Mouse (Mus musculus): ENCODE measurements at regions not wholly inside any gene's neighbourhood (a gene's known extent, or its start where the extent isn't known, plus 50 kb on each side); places are given as distances from the start of the nearest gene placed in this dataset.
"Not testable (repeated sequence)": the region's sequence is repeated elsewhere in the genome, so short reads cannot be mapped to it uniquely, and the experiment has no call there.

DNA sequence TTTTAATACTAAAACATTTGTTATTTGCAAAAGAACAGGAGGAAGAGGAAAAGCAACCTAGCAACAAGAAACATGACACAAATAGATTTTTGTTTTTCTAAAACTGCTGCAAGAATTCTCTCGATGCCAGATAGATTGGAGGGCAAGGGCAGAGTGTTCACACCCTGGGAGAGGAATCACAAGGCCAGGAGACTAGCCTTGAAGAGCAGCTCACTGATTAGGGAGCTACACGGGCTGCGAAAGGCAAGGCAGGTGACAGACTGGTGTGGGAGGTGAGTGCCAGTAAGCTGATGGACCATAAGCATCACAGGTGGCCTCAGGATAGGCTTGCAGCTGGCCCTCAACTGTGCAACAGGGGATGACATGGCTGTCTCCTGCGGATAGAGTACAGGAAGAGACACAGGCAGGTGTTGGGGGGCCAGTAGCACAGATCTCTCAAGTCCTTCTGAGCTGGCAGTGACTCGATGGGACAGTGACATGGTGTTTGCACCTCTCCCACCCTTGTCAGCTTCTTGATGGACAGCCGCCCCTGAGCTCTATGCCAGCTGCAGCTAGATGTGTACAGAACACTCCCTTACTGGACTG is 102.0 kb upstream of the Abca1 start:
- DNase-seq, result no peak

DNA sequence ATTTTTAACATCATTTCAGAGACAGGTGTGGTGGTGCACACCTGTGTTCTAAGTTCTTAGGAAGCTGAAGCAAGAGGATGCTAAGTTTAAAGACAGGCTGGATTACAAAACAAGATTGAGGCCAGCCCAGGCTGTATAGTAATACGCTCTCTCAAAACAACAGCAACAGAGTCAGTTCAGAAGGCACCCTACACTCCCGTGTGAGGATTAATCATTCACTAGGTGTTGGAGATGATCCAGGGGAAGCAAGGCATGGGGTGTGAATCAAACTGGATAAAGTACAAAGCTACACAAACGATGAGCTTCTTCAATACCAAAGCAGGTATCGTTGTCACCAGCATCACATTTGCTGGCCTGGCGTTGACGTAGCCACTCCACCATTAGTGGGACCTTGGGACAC is 99.3 kb upstream of the Abca1 start:
- no peak for DNase-seq

- no peak for DNase-seq
These were observed 97.3 kb upstream of the Abca1 start for GRCm38 (mm10) chr4:53256996-53257395.

- no peak for DNase-seq
These were observed 94.8 kb upstream of the Abca1 start for GRCm38 (mm10) chr4:53254483-53254882.

GRCm38 (mm10) chr4:53253680-53254079 is 94.0 kb upstream of the Abca1 start:
- peak; percentile 51 for DNase-seq

GRCm38 (mm10) chr4:53250325-53250724 is 90.6 kb upstream of the Abca1 start:
- no peak for DNase-seq

DNA sequence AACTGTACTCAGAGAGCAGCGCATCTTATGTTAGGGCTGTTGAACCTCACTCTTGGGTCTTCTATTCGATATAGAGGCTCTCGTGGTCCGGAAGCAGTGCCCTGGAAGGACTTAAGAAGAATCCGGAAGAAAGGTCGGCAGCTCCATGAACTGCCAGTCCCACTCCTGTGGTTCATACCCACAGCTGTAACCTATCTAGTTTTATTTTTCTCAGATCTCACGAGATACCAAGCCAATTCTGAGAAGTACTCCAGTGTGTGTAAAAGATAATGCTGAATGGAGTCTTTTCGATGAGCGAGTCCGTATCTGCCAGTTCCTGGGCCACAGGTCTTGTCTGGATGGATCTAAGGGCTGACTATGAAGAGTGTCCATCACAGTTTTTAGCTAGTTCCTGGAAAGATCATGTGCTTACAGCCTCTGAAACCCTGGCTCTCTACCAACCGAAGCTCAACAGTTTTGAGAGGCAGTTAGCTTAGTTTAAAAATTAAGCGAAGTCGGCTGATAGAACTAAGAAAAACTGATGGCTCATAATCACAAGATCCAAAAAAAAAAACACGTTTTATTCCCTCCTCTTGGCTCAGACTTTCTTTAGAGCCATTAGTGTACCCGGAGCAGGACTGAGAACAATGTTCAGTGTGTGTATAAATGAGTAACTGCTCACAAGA is 86.5 kb upstream of the Abca1 start:
- no peak for DNase-seq

DNA sequence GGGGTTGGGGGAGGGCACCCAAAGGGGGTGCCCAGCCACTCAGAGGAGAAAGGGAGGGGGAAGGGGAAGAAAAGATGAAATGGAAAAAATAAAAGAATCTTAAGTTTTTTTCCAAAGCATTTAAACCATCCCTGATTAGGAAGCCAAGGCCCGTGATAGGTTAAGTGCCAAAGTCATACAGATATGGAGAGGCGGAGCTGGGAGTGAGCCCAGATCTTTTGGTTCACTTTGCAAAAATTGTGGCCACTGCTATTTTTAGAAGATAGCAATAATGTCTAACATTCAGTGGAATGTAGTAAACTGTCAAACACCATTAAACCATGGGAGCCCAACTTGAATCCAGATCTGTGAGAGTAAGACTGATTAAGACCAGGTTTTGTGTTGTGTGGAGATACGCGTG is 85.9 kb upstream of the Abca1 start:
- no peak for DNase-seq

- DNase-seq, result not testable (repeated sequence)
These were observed 83.8 kb upstream of the Abca1 start for GRCm38 (mm10) chr4:53243473-53243872.

GRCm38 (mm10) chr4:53239856-53240255 is 80.2 kb upstream of the Abca1 start:
- no peak for DNase-seq

DNA sequence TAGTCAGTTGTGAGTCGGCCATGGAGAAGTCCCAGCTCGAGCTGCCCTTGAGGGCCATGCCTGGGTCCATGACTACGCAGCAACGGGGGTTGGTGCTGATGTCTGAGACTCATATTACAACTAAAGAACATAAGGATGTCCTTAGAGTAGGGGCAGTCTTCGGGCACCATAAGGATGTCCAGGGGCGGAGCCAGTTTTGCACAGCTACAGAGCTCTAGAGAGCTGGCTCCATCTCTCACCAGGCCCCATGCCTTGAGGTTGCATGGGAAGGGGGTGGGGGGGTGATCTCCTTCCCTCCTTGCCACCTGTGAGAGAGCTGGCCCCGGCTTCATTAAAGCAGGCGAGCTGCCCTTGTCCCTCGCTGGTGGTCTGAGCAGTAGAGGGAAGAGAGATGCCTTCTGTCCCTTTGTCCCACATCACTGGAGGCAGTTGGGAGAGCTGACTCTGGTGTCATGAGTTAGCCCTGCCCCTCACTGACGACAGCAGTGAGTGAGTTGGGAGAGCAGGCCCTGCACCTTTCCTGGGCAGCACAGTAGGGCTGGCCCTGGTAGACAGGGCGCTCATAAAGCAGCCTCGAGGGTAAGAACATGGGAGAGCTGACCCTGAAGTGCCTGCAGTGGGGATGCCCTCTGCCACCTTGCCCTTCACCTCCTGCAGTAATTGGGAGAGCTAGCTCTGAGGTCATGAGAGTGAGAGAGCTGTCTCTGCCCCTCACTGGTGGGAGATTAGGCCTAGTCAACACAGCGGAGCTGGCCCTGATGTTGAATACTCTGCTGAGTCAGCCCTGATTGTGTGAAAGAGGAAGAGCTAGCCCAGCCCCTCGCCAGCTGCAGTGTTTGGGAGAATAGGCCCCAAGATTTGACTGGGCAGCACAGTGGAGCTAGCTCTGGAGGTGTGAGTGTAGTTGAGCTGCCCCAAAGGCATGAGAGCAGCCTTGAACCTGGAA is 78.9 kb upstream of the Abca1 start:
- no peak for DNase-seq

GRCm38 (mm10) chr4:53235870-53236269 is 76.2 kb upstream of the Abca1 start:
- no peak for DNase-seq

DNA sequence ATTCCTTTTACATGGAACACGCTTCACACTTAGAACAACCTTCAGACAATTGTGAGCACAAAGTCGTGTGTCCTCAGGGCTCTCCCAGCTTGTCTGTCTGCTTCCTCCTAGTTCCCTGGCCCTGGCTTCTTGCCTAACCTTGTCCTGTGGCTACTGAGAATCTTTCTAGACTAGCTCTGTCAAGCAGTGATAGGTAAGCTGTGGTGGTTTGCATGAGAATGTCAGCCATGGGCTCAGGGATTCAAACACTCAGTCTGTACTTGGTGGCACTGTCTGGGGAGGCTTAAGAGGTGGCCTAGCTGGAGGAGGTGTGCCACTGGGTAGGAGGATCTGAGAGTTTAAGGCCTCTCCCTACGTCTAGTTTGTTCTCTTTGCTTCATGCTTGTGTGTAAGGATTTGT is 72.7 kb upstream of the Abca1 start:
- no peak for DNase-seq

DNA sequence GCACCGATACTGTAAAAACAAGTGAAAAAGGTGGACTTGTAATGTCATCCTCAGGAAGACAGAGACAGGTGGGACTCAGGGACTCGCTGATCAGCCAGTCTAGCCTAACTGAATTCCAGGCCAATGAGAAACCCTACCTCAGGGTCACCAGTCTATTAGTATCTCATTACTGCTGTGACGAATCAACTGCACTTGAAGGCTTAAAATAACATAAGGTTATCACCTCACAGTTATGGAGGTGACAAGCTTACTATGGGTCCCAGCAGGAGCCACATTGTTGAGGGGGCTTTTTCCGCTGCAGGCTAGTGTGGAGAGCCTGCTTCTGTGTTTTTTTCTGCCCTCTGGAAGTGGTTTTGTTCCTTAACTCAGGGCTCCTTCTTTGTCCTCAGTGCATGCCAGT is 72.2 kb upstream of the Abca1 start:
- DNase-seq, result no peak

DNA sequence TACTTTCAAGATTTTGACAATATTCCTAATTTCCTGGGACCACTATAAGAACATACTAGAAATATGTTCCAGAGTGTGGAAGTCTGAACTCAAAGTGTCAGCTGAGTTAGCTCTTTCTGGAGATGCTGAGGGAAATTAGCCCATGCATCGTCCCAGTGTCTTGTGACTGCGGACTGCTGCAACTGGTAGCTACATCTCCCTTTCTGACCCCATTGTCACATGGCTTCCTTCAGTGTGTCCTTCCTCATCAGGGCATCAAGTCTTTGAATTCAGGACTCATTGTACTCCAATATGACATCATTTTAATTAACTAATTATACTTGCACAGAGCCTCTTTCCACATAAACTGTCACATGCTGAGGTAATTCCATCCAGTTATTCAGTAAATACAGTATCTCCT is 71.4 kb upstream of the Abca1 start:
- no peak for DNase-seq

DNA sequence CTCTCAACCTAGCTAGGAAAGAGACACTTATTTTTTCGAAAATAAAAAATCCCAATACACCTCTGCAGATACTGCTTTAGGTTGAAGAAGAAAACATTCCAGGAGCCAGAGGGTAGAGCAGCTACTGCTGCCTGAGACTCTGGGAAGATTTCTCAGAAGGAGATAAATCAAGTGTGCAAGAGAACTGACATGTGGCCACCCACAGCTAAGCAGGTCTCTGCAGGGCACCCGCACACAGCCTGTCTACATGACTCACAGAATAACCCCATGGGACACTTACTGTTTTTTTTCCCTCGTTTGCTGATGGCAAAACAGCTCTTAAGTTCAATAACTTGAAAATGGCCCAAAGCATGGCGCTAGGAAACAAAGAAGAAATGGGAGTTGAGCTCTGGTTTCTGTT is 68.7 kb upstream of the Abca1 start:
- no peak for DNase-seq

DNA sequence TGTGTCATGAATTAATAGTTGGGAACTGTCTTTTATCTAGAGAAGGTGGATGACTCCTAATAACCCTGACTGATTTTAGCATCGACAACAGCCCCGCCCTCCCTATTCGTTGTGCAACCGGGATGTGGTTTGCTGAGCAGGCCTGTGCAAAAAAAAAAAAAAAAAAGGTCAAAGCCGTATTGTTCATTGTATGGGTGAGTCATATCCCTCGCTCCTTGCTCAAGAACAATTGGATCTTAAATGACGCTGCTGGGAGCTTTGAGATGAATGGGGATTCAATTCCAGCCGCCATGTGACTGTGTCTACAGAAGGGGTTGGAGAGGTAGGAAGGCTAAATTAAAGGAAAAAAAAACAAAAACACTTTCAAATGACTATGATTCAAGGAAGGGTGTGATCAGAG is 68.1 kb upstream of the Abca1 start:
- DNase-seq, result no peak

GRCm38 (mm10) chr4:53227071-53227470 is 67.4 kb upstream of the Abca1 start:
- DNase-seq, result no peak

DNA sequence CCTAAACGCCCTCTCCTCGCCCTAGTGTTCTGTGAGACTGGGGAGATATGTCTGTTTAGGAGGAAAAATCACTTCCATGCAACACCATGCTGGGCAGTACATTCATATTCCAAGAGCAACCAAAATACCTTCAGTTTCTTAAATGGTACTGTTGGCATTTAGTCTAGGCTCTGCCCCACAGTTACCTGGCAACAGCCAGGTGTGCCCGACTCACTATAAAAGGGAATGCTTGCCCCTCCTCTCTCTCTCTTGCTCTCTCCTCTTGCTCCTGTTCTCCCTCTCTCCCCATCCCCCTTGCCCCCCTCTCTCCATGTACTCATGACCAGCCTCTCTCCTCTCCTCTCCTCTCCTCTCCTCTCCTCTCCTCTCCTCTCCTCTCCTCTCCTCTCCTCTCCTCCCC is 66.7 kb upstream of the Abca1 start:
- no peak for DNase-seq

- no peak for DNase-seq
These were observed 63.7 kb upstream of the Abca1 start for GRCm38 (mm10) chr4:53223379-53223778.

DNA sequence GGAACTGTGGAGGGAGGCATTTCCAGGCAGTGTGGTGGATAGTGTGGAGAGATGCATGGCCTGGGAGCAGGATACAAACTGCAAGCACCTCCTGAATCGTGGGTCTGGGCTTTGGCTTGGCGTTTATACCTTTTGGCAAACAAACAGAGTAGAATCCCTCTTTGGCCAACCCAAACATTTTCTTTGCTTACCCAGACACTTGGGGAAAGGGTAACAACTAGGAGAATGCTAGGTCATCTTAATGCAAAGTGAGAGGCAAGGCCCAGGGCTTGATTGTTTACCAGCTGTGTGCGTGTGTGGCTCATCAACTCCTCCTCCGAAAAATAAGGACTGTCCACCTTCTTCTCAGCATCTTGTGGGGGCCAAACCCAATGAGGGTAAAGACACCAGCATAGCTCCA is 61.1 kb upstream of the Abca1 start:
- DNase-seq, result no peak

DNA sequence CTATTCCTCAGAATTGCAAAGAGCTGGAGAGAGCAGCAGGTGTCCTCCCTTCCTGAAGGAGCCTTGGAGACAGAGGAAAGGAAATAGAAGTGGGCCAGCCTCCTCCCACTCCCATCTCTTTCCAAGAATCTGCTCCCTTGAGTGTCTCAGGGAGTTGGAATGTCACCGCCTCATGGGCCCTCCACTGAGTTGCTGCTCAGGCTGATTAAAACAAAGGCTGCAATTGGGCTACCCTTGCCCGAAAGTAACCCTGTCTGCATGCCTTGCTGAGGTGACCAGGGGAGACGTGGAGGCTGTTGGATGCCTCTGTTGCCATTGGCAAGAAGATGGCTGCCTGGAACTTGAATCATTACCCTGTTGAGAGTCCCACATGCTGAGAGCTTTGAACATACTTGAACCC is 59.7 kb upstream of the Abca1 start:
- DNase-seq, result peak; percentile 29

DNA sequence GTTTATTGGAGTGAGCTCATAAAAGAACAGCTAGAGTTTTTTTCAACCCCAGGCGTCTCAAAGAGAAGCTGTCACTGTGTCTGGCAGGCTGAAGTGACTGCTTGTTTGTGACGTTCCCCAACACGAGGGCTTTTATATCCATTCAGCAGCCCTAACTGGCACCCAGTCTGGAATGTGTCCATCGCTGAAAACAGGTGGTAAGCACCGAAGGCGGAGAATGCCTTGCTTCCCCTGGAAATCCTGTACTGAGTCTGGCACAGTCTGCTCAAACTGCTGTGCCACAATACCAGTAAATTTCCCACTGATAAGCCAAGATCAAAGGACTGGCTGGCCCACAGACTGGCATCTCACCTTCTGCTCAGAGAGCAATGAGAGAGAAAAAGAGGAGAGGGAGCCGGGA is 59.1 kb upstream of the Abca1 start:
- DNase-seq, result peak; percentile 32

DNA sequence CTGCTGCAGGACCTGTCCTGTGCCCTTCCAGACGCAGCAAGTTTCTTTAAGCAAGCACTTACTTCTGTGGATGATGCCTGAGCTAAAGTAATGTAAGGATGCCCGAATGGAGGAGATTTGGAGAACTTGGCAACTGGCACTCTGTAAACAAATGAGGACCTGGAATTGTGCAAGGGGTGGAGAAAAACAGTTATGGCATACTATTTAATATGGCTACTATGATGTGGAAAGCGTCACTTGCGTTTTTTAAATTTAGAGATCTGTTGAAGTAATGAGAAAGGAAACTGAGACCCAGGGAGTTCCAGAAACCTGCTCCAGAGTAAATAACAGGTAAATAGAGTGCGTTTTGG is 58.6 kb upstream of the Abca1 start:
- DNase-seq, result no peak

Measured in cerebellum, adult 9-11 months (tissue).